In genomic region chr2:11967001-11967400, GRCm38 (mm10) we compare ENCODE assay signal across 17 mouse cellular contexts.
"Had no signal": no experiment of that assay in that cellular context is flagged by ENCODE, and none has a peak within 500 bp of the region (broad histone marks: within the 10 kb centered on the region; RNA-seq: fewer than 3 reads in every experiment).

No protein-coding gene starts in this region.

- DNase-seq: lung, adult 2 months; lung, postnatal 14 days; lung, postnatal 36 days; right cerebral cortex, postnatal 14 days; thymus, adult 2 months; thymus, postnatal 25 days; thymus, postnatal 4 days had no signal

- H3K4me3 ChIP-seq: lung, embryonic 15.5 days; megakaryocyte, embryonic 14.5 days; midbrain, embryonic 13.5 days; midbrain, embryonic 15.5 days; neural tube, embryonic 12.5 days; stomach, embryonic 15.5 days had no signal

- H3K36me3 ChIP-seq: lung, embryonic 15.5 days; midbrain, embryonic 13.5 days; midbrain, embryonic 15.5 days; neural tube, embryonic 12.5 days; stomach, embryonic 15.5 days had no signal

- H3K4me1 ChIP-seq: lung, embryonic 15.5 days; megakaryocyte, embryonic 14.5 days; midbrain, embryonic 13.5 days; midbrain, embryonic 15.5 days; neural tube, embryonic 12.5 days; stomach, embryonic 15.5 days had no signal

- H3K27me3 ChIP-seq: lung, embryonic 15.5 days; megakaryocyte, embryonic 14.5 days; midbrain, embryonic 13.5 days; midbrain, embryonic 15.5 days; neural tube, embryonic 12.5 days; stomach, embryonic 15.5 days had no signal

- H3K9me3 ChIP-seq: lung, embryonic 15.5 days; megakaryocyte, embryonic 14.5 days; midbrain, embryonic 13.5 days; midbrain, embryonic 15.5 days; neural tube, embryonic 12.5 days; stomach, embryonic 15.5 days had no signal

- H3K9ac ChIP-seq: lung, embryonic 15.5 days; midbrain, embryonic 13.5 days; midbrain, embryonic 15.5 days; neural tube, embryonic 12.5 days; stomach, embryonic 15.5 days had no signal

- ATAC-seq: lung, postnatal 0 days; midbrain, embryonic 13.5 days; midbrain, embryonic 15.5 days had no signal

- H3K27ac ChIP-seq: lung, embryonic 15.5 days; macrophage; midbrain, embryonic 13.5 days; midbrain, embryonic 15.5 days; neural tube, embryonic 12.5 days; stomach, embryonic 15.5 days; stomach, postnatal 0 days had no signal

- H3K4me2 ChIP-seq: lung, embryonic 15.5 days; midbrain, embryonic 11.5 days; midbrain, embryonic 13.5 days; midbrain, embryonic 15.5 days; neural tube, embryonic 12.5 days; stomach, embryonic 15.5 days had no signal
